Mouse (Mus musculus) lung, postnatal 10 days (tissue): ENCODE data around the gene Mast3.

ENCODE experiments used
- DNase-seq: peaks from one replicate; pipeline ENCODE4 v3.0.0; 2021

Mast3 gene

GRCm38 (mm10) chr8:70774740-70775139 lies 30.1 kb downstream of the Mast3 start:
- no peak for DNase-seq

- peak; percentile 86 for DNase-seq
Observed at GRCm38 (mm10) chr8:70773833-70774232, 31.0 kb downstream of the Mast3 start.

- no peak for DNase-seq
Observed at GRCm38 (mm10) chr8:70773410-70773809, 31.4 kb downstream of the Mast3 start.

GRCm38 (mm10) chr8:70772890-70773289 lies 32.0 kb downstream of the Mast3 start:
- DNase-seq, result no peak

- no peak for DNase-seq
Observed at GRCm38 (mm10) chr8:70772075-70772474, 32.8 kb downstream of the Mast3 start.

- DNase-seq, result no peak
Observed at GRCm38 (mm10) chr8:70771217-70771616, 33.6 kb downstream of the Mast3 start.

GRCm38 (mm10) chr8:70770748-70771147 lies 34.1 kb downstream of the Mast3 start:
- no peak for DNase-seq

- DNase-seq, result no peak
Observed at GRCm38 (mm10) chr8:70769858-70770257, 35.0 kb downstream of the Mast3 start.

- peak; percentile 96 for DNase-seq
Observed at GRCm38 (mm10) chr8:70769359-70769758, 35.5 kb downstream of the Mast3 start.

GRCm38 (mm10) chr8:70768956-70769355 lies 35.9 kb downstream of the Mast3 start:
- no peak for DNase-seq

- no peak for DNase-seq
Observed at GRCm38 (mm10) chr8:70768231-70768776, 36.5 kb downstream of the Mast3 start.

- no peak for DNase-seq
Observed at GRCm38 (mm10) chr8:70767503-70767902, 37.4 kb downstream of the Mast3 start.

GRCm38 (mm10) chr8:70766571-70767440 lies 38.0 kb downstream of the Mast3 start:
- peak; percentile 91 for DNase-seq

- peak; percentile 67 for DNase-seq
Observed at GRCm38 (mm10) chr8:70765838-70766570, 38.9 kb downstream of the Mast3 start.

GRCm38 (mm10) chr8:70765329-70765728 lies 39.5 kb downstream of the Mast3 start:
- DNase-seq, result no peak

GRCm38 (mm10) chr8:70764676-70765075 lies 40.2 kb downstream of the Mast3 start:
- DNase-seq, result no peak

GRCm38 (mm10) chr8:70764026-70764425 lies 40.8 kb downstream of the Mast3 start:
- no peak for DNase-seq

GRCm38 (mm10) chr8:70763354-70763753 lies 41.5 kb downstream of the Mast3 start:
- DNase-seq, result peak; percentile 69

- DNase-seq, result no peak
Observed at GRCm38 (mm10) chr8:70762118-70762517, 42.7 kb downstream of the Mast3 start.

GRCm38 (mm10) chr8:70760775-70761406 lies 44.0 kb downstream of the Mast3 start, which contains the start of gene Mpv17l2:
Gene Mpv17l2 (minus strand): TSS chr8:70760946.
- DNase-seq, result peak; percentile 99

GRCm38 (mm10) chr8:70760350-70760749 lies 44.5 kb downstream of the Mast3 start:
- DNase-seq, result no peak

- DNase-seq, result peak; percentile 72
Observed at GRCm38 (mm10) chr8:70758616-70759561, 46.0 kb downstream of the Mast3 start.
